Mouse (Mus musculus): ENCODE data around the gene Uncx. TPM values are rescaled to one million over a fixed set of nuclear protein-coding genes. Genes with fewer than 3 reads are reported as not detected.

Gene Uncx
- polyA plus RNA-seq, 2 experiments from 2014 or later, result not detected

GRCm38 (mm10) chr5:139543650-139544270 lies 466 bp downstream of the Uncx start:
- ATAC-seq, result no peak

GRCm38 (mm10) chr5:139544271-139545135 lies 1.2 kb downstream of the Uncx start:
- no peak for ATAC-seq

- no peak for ATAC-seq
These were observed 1.9 kb downstream of the Uncx start for GRCm38 (mm10) chr5:139545221-139545620.

- ATAC-seq, result no peak
These were observed 2.5 kb downstream of the Uncx start for GRCm38 (mm10) chr5:139545673-139546335.

GRCm38 (mm10) chr5:139546336-139546770 lies 3.1 kb downstream of the Uncx start:
- ATAC-seq, result no peak

GRCm38 (mm10) chr5:139546771-139547420 lies 3.6 kb downstream of the Uncx start:
- no peak for ATAC-seq

DNA sequence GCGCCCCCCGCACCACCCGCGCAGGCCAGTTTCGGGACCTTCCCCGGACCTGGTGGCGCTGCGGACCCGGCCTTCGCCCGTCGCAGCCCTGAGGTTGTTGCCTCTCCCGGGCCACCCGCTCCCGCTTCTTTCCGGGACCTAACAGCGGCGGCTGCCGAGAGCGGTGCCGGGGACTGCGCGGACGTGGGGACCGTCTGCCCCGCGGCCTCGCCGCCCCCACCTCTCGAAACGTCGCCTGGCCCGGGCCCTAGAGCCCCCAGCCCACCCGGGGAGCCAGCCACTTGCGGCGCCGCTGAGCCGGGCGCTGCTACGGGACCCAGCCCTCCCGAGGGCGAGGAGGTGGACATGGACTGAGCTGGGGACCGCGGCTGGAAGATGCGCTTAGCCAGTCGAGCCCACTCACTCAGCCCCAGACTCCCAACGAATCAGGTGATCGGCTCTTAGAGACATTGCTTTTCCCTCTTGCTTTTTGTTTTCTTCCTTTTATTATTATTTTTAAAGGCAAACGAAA lies 4.2 kb downstream of the Uncx start:
- no peak for ATAC-seq

DNA sequence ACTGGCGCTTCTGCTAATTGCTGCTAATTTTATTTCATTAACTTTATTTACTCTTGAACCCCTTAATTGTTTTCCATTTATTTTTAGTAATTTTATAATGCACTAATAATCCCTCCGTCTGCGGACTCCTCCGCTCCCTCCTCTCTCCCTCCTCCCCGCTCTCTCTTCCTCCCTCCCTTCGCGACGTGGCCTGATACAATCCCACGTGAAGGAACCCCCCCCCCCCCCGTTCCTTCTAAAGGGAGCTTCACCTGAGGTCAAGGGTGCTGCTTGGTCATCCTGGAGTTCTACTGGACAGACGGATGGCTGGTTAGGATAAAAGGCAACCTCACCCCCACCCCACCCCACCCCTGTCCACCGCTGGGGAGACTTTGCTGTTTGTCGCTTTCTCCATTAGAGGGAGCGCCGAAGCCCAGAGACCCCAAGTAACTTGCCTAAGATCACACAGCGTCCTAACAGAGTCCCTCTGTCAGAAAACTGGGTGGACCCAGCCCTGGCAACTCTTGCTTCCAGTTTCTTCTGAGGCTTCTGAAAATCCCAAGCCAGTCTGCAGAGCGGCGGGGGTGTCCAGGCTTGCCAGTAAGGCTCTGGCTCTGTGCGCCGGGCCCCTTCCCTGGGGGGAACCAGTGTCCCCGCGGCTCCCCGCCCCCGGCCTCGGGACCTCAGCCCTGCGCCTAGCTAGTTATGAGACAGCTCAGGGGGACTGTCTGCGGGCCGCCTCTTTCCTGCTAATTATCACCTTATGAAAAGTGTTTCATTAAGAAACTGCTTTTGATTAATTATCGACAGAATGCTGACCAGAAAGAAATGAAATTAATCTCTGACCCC lies 10.4 kb downstream of the Uncx start:
- ATAC-seq, result no peak

GRCm38 (mm10) chr5:139554478-139555335 lies 11.4 kb downstream of the Uncx start:
- ATAC-seq, result no peak

DNA sequence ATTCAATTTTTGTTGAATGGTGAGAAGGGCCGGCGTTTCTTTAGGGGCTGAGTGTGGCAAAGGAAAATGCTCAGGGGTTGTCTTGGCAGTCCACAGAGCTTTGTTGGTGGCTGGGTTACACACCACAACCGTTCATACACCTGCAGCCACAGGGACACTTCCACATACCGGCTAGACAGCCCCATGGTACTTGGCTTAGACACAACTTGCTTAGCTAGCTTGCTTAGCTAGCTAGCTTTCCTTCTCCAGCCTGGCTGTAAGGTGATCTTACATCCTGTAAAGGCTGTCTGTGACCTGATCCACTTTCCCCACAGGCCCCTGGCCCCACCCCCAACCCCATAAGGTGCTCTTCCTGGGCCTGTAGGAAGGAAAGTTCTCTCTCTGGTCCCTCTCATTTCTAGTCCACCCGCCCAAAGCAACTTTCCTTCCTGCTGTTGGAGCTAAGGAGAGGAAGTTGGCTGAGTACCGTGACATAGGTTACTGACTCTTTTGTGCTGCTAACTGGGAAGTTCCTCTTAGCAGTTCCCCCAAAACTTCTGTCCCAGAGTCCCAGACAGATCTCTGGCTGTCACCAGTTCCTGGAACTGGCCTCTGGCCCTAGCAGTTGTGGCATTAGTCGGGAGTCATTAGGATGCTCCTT lies 12.3 kb downstream of the Uncx start:
- no peak for ATAC-seq

DNA sequence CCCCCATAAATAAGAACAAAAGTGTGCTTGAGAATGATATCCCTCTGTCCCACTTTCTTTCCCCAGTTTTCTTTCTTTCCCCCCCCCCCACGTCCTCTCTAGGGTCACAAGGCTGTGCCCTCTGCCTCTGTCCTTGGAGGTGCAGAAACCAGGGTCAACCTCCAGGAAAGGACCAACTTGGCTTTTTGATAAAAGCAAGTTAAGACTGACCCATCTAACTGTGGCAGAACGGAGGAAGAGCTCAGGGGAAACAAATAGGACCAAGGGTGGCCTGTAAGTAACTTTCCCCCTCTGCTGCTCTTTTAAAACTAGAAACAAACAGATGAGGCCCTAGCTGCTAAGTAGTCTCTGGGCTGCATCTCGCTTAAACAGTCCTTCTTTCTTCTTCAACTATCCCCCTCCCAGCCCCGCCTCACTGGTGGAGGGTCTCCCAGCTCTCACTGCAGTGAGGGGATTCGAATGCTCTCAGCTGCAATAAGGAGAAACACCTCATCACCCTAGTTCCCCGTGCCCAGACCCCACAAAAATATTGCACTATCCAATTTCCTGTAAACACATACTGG lies 12.9 kb downstream of the Uncx start:
- ATAC-seq, result no peak

DNA sequence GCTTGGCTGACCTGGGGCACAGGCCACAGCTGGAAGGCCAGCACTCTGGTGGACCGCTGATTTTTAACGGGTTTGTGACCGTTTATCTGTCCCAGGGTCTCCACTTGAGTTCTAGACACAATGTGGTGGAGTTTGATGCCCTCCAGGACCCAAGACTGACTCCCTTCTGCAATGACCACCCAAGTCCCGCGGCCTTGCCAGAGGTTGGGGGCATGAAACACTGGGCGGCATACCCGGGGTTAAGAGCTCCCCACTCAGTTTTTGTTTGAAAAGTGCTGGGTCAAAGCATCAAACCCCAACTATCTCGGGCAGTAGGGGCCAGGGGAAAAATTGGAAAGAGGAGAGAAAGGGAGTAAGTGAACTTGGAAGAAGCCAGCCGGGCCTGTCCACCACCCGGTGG lies 13.8 kb downstream of the Uncx start:
- ATAC-seq, result no peak

GRCm38 (mm10) chr5:139557531-139558467 lies 14.5 kb downstream of the Uncx start:
- no peak for ATAC-seq

DNA sequence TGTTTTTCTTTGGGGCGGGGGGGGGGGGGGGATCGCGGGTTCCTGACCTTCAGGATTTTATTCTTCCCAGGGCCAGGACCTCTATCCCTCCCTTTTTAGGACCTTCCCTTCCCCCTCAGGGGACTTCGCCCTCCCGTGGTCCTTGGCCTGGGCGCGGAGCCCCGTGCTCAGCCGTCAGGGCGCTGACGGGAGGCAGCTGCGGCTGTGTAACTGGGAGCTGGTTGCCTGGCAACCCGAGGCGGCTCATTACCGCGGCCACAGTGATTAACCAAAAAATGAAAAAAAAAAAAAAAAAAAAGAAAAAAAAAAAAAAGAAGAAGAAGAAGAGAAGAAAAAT lies 15.1 kb downstream of the Uncx start:
- ATAC-seq, result no peak

GRCm38 (mm10) chr5:139558917-139559660 lies 15.8 kb downstream of the Uncx start:
- no peak for ATAC-seq

GRCm38 (mm10) chr5:139559782-139560181 lies 16.5 kb downstream of the Uncx start:
- ATAC-seq, result no peak

DNA sequence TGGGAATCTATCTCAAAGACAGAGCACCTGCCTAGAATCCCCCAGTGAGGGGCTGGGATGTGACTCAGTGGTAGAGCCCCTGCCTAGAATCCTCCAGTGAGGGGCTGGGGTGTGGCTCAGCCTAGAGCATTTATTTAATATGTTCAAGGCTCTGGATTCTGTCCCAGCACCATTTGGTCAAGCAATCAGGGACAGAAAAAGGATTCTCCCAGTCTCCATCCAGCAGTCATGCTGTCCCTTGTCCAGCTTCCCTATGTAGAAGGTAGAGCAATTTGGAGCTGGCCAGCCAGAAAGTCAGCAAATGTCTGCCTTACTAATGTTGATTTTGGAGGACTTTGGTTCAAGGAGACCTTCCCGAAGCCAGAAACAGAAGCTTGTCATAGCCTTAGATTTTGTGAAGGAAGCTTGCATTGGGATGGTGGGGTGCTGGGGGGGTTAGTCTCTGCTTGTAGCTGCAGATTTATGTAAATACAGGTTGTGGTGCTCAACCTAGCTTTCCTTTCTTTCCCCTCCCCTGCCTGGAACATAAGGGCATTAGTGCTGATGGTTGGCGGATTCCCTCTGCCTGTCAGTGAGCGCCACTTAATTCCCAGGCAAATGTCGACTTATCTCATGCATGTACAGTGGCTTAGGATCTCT lies 18.2 kb downstream of the Uncx start:
- no peak for ATAC-seq

- ATAC-seq, result no peak
These were observed 21.4 kb downstream of the Uncx start for GRCm38 (mm10) chr5:139564663-139565062.
